Mouse (Mus musculus) telencephalon, adult 2 months (tissue): ENCODE results near the gene Gm49388.

ENCODE experiments used
- DNase-seq: peaks from one replicate; pipeline ENCODE4 v3.0.0-alpha.2; 2011; ENCODE audit warnings: low read depth, low spot score

Gm49388 gene

DNA sequence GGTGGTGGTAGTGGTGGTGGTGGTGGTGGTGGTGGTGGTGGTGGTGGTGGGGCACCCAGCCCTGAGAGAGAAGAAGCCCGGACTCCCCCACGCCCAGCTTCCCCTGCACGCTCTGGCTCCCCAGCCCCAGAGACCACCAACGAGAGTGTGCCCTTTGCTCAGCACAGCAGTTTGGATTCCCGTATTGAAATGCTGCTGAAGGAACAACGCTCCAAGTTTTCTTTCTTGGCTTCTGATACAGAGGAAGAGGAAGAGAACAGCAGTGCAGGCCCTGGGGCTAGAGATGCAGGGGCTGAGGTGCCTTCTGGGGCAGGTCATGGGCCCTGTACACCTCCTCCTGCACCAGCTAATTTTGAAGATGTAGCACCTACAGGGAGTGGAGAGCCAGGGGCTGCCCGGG, at the start of gene Gm49388:
Gene Gm49388, plus strand, starts transcription at position 301 of the 400 bp plus-strand sequence.
- no peak for DNase-seq

GRCm38 (mm10) chr7:127744366-127745045, 40.9 kb upstream of the Gm49388 start, which contains the start of gene Fbxl19:
Gene Fbxl19, plus strand, starts transcription at chr7:127744543.
- peak; percentile 61 for DNase-seq

DNA sequence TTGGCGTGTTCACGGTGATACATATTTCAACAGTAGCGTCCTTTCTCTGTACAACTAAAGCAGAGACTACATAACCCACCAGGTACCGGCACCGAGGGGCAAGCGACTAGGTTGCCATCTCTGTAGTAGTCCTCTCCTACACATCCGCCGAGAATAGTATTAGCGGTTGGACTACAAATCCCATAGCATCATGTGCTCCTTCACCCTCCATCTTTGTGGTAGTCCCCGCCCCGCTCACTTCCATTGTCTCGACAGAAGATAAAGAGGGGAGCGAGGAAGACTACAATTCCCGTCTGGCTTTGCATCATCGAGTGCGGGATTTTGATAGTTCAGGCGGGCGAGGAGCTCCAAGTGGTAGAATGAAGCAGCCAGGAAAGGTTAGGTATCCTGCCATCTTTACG, 40.2 kb upstream of the Gm49388 start:
- DNase-seq = peak; percentile 100

- peak; percentile 100 for DNase-seq
Observed at GRCm38 (mm10) chr7:127745652-127746493, 39.5 kb upstream of the Gm49388 start.

DNA sequence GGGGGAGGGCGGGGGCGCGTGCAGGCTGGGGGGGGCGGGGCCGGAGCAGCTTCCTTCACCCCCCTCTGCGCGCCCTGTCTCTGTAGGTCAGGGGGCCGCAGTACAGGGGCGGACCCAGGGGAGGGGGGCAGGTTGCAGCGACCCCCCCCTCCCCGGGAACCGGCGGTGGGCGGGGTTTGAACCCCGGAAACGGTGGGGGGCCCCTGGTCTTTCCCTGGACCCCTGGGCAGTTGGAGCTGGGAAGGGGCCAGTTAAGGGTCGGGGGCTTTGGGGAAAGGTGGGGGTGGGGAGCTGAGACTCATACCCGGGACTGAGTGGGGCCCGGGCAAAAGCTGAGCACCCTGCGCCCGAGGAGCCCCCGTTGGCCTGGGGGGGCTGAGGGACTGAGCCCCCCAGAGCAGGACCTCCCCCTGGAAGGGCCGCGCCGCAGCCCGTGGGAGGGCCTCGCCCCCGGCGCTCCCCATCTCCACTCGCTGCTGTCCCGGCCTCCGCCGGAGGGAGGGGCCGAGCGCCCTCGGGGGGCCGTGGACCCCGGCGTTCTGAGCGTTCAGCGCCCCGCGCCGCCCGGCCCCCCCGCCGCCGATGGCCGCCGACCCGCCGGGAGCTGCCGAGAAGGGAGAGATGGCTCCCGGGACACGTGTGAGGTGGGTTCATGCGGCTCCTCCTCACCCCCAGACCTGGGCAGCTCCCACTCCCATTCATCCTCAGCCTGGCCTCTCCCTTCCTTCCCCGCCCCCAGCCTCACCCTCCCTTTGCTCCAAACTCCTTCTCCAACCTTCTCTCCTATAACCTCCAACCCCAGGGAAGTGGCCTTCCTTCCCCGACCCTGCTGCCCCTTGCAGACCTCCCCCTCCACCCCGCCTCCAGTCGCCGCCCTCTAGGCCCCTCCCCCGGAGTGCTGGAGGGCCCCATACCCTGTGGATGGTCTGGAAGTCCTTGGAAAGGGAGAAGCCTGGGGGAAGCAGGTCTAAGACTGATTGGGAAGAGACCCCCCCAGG, 38.6 kb upstream of the Gm49388 start:
- DNase-seq = no peak

DNA sequence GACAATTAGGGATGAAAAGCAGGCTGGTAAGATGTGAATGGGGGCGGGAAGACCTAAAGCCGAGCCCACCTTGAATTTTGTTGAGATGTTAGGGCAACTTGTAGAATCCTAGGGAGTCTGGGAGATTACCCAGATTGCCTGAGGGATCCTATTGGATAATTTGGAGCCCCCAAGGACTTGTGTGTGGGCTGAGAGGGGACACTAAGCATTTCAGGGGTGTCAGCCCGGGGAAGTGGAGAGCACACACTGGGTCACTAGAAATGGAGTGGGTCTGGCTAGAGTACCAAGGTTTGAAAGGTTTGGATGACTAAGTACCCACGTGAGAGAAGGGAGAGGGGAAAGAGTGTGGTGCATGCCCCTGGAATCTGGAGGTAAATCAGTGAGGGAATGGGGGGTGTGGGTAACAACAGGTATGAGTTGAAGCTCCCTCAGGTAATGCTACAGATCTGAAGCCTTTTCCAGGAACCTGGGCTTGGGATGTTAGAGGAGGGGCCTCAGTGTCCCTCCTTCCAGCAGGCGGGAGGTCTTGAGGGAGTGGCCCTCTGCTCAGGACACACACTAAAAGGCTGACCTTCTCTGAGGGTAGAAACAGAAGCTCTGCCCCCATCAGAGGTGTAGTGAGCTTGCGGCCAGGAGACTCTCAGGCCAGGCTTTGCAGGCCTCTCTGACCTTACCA, 37.7 kb upstream of the Gm49388 start:
- DNase-seq = no peak

GRCm38 (mm10) chr7:127748235-127748560, 37.2 kb upstream of the Gm49388 start:
- no peak for DNase-seq

- DNase-seq = peak; percentile 91
Observed at GRCm38 (mm10) chr7:127750131-127751127, 35.0 kb upstream of the Gm49388 start.

- no peak for DNase-seq
Observed at GRCm38 (mm10) chr7:127751619-127752018, 33.8 kb upstream of the Gm49388 start.

DNA sequence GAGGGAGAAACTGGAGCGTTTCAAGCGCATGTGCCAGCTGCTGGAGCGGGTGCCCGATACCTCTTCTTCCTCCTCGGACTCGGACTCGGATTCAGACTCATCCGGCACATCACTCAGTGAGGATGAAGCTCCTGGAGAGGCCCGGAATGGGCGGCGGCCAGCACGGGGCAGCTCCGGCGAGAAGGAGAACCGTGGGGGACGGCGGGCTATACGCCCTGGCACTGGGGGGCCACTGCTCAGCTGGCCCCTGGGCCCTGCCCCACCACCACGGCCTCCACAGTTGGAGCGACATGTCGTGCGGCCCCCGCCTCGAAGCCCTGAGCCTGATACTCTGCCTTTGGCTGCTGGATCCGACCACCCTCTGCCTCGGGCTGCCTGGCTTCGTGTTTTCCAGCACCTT, 33.3 kb upstream of the Gm49388 start:
- no peak for DNase-seq

DNA sequence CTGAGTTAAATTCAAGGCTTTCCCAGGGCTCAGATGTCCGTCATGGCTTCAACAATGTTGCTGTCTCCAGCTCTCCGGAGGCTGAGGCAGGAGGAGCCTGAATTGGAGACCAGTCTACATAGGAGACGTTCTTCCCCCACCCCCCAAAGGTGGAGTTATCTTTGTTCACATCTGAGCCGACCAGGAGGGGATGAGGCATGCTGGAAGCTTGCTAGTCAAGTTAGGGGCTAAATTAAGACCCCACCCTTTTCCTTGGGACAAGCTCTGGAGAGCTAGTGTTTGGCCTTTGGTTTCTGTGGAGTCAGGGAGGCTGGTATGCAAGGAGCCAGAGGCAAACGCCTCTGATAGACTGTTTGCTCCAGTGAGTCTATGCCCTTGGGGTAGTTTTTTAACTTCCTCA, 32.2 kb upstream of the Gm49388 start:
- DNase-seq = no peak

DNA sequence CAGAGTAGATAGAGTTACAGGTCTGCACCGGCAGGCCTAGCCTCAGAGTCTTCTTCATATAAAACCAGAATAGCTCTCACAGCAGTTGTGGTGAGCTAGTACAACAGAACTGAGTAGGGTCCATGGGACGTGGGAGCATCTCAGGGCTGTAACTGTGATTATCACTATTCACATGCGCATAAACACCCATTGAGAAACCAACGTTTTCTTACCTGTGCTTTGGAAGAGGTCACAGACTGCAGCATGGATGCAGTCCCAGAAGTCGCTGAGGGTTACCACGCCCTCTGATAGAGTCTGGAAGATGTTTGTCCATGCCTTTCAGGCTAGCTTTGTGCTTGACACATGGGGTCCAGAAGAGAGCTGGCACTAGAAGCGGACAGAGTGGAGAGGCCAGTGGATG, 31.7 kb upstream of the Gm49388 start:
- no peak for DNase-seq

DNA sequence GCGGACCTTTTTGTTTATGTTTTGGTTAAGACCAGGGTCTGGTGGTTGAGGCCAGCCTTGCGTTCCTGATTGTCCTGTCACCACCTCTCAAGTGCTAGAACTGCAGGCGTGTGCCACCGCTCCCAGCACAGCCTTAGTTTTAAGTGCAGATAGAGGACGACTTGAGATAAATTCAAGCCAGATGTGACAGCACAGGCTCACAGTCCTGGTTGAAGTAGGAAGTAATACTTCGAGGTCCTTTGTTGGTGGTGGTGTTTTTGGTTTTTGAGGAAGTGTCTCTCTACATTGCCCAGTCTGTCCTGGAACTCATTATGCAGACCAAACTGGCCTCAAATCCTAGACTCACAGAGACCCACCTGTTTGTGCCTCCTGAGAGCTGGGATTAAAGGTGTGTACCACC, 25.7 kb upstream of the Gm49388 start:
- no peak for DNase-seq

GRCm38 (mm10) chr7:127760478-127760877, 24.9 kb upstream of the Gm49388 start:
- no peak for DNase-seq

GRCm38 (mm10) chr7:127761026-127761425, 24.4 kb upstream of the Gm49388 start:
- no peak for DNase-seq

DNA sequence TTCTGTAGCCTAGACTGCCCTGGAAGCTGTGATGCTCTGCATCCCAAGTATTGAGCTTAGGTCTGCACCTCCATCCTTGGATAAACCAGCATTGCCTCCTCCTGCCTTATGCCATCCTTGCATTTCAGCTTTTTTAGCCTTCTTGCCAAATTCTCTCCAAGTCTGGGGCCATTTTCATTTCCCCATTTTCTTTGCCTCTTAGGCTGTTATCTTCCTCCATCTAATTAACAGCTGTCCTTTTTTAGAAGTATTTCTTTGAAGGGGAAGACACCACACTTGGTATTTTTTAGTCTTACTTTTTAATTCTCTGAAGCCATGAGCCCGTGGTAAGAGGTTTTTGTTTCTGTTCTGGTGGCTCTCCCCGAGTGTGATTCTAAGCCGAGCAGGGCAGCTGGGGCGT, 21.8 kb upstream of the Gm49388 start:
- no peak for DNase-seq

- DNase-seq = no peak
Observed at GRCm38 (mm10) chr7:127765756-127766155, 19.7 kb upstream of the Gm49388 start.

DNA sequence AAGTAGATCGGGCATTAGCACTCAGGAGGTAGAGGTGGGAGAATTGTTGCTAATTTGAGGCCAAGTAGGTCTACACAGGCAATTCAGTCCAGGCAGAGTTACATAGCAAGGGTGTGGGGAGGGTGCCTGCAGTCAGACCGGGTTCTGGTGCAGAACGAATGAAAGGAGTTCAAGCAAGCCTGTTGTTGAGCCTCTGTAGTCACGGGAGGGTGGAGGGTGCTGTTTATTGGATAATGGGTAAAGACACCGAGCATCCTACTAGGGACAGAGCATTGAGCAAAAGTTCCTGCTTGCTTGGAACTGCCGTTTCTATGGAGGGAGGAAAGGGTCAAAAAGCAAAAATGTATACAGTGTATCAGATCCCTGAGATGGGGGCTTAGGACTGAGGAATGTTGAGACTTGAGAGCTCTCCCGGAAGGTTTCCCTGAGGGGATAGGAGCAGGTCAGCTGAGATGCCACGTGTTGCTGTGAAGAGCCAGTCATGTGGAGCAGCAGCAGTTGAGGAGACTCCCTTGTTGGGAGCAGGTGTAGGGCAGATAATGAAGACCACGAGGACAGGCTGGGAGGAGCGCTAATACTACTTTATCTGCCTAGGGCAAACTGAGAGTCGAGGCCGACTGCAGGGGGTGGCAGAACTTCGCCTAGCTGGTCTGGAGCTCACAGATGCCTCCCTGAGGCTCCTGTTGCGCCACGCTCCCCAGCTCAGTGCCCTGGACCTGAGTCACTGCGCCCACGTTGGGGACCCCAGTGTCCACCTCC, 18.4 kb upstream of the Gm49388 start:
- no peak for DNase-seq

- DNase-seq = no peak
Observed at GRCm38 (mm10) chr7:127767671-127768345, 17.6 kb upstream of the Gm49388 start.
